Mouse (Mus musculus): ENCODE data around the gene Apobec3. TPM values are rescaled to one million over a fixed set of nuclear protein-coding genes. Genes with fewer than 3 reads are reported as not detected.
"Not testable (repeated sequence)": the region's sequence is repeated elsewhere in the genome, so short reads cannot be mapped to it uniquely, and the experiment has no call there.

Gene Apobec3
- total RNA-seq, 2 experiments from 2014 or later = 4.7 to 6.0 TPM

GRCm38 (mm10) chr15:79919787-79920186 is 28.3 kb downstream of the Apobec3 start:
- intact Hi-C loops (cut with DNase I) = loop anchor here (10.0 kb wide), 2 partner anchors 95 to 165 kb away; no protein-coding TSS in a partner anchor
- no peak for DNase-seq

- no peak for DNase-seq
- intact Hi-C loops (cut with DNase I) = no loop called here
Observed at GRCm38 (mm10) chr15:79926856-79927416, 35.5 kb downstream of the Apobec3 start.

GRCm38 (mm10) chr15:79927637-79928122 is 36.2 kb downstream of the Apobec3 start:
- peak; percentile 84 for DNase-seq
- intact Hi-C loops (cut with DNase I) = no loop called here

GRCm38 (mm10) chr15:79928316-79928715 is 36.9 kb downstream of the Apobec3 start:
- intact Hi-C loops (cut with DNase I) = no loop called here
- no peak for DNase-seq

DNA sequence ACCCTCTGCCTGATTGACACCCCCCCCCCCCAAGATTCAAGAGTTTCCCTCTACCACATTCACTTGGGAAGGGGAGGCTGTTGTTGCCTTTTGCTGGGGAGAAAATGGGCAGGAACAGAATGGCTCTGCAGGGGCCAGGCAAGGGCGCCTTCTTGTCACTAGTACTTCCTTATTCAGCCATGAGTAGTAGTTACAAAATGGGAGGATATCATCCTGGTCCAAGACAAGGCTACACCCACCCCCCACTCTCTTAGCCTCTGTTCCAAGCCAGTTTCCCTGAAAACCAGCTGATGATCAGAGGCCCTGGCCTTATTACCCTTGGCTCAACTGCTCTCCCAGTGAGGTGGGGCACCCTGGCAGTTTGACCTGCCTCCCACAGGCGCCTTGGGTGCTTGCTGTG is 37.3 kb downstream of the Apobec3 start:
- no peak for DNase-seq
- intact Hi-C loops (cut with DNase I) = no loop called here

- DNase-seq = no peak
- intact Hi-C loops (cut with DNase I) = no loop called here
Observed at GRCm38 (mm10) chr15:79929734-79930133, 38.3 kb downstream of the Apobec3 start.

GRCm38 (mm10) chr15:79931496-79932141 is 40.2 kb downstream of the Apobec3 start:
- intact Hi-C loops (cut with DNase I) = no loop called here
- no peak for DNase-seq

GRCm38 (mm10) chr15:79932323-79932987 is 41.0 kb downstream of the Apobec3 start:
- intact Hi-C loops (cut with DNase I) = no loop called here

DNA sequence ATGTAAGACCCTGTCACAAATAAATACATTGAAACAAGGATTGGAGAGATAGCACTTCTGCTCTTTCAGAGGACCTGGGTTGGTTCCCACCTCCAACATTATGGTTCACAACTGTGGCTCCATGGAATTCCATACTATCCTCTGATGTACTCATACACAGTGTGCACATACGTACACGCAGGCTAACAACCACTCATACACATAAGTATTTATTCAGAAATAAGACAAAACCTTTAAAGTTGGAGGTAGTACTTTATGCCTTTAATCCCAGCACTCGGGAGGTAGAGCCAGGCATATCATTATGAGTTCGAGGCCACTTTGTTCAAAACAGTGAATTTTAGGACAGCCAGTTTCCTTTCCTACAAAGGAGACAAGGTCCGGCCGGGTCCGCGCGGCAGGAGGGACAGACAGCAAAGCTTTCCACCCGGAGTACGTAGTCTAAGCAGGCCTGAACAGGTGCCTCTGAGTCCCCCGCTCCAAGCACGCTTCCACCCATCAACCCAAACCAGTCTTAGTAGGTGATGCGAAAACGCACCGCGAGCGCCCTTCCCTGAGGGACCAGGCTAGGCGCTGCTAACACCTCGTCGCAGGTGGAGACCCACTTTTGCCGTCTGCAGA is 41.7 kb downstream of the Apobec3 start:
- intact Hi-C loops (cut with DNase I) = no loop called here

More at GRCm38 (mm10) chr15:79932323-79932987, 41.0 kb downstream of the Apobec3 start:
- DNase-seq = peak; percentile 89

DNA sequence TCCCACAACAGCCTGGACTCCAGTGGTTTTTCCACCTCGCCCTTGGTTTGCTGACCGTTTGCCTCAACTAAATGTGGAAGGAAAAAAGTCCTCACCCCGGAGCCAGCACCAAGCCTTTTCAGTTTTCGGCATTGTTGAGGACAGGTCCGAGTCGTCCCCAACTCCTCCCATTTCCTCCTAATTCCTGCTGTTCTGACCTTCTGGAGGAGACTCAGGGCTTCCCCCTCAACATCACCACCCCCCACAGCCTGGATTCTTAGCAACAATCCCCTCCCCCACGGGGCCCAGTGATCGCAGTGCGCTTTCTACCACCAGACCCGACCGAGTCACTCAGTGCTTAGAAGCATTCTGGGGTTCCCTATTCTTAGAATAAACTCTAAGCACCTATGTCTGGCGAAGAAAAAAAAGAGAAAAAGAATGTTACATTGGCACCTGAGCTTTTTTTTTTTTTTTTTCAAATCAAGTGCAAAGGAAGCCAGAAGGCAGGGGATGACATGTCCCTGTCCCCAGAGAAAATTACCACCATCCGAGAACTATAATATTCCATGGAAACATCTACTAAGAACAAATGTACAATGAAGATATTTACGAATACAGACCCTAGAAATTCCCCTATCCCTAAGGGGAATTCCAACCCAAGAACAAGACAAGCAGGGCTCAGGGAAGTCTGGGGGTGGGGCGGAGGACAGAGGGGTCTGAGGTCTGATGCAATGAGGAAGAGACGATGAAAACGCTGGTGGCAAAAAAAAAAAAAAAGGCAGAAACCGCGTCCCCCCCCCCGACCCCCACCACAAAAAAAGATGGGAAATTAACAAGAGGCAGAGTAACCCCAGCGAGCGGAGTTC is 42.4 kb downstream of the Apobec3 start:
- intact Hi-C loops (cut with DNase I) = no loop called here
- no peak for DNase-seq

More for the DNA sequence above, 41.7 kb downstream of the Apobec3 start:
- no peak for DNase-seq

DNA sequence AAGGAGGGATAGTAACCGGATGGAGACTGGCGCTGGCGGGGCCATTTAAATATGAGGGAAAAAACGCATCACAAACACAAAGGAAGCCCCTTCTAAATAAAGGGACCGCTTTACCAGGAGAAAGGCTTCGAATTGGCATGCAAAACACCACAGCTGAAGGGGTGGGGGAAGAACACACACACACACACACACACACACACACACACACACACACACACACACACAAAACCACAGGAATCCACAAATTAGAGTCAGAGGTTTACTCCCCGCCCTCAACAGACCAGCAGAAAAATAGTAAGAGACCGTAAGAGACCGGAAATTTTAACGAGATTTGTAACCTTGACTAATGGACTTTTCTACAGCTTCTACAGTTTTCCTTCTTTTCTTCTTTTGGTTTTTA is 43.3 kb downstream of the Apobec3 start:
- no peak for DNase-seq
- intact Hi-C loops (cut with DNase I) = no loop called here

GRCm38 (mm10) chr15:79935654-79936373 is 44.4 kb downstream of the Apobec3 start:
- DNase-seq = no peak
- intact Hi-C loops (cut with DNase I) = no loop called here

DNA sequence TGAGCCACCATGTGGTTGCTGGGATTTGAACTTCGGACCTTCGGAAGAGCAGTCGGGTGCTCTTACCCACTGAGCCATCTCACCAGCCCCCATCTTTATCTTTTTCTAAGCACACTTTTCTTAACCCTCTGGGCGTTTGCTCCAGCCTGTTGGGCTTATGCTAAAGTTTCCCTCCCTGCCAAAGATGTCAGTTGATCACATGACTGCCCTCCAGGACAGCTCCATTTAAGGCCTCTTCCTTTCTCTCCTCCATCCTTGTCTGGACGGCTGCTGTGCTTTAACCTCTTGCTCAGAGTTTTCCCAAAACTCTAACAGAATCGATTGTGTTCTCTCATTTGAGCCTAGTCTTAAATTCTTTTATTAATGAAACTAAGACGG is 44.9 kb downstream of the Apobec3 start:
- intact Hi-C loops (cut with DNase I) = no loop called here
- DNase-seq = no peak

- no peak for DNase-seq
- intact Hi-C loops (cut with DNase I) = no loop called here
Observed at GRCm38 (mm10) chr15:79939020-79939419, 47.6 kb downstream of the Apobec3 start.

DNA sequence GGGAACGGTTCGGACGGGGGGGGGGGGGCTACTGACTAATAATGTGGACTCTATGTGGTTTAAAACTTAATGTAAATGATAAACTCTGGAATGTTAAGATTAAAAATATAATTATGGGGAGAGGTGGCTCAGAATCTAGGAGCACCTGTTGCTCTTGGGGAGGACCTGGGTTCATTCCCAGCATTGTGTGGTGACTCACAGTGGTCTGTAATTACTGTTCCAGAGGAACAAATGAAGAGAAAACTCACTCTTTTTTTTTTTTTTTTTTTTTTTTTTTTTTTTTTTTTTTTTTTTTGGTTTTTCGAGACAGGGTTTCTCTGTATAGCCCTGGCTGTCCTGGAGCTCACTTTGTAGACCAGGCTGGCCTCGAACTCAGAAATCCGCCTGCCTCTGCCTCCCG is 48.0 kb downstream of the Apobec3 start:
- intact Hi-C loops (cut with DNase I); DNase-seq: not testable (repeated sequence)

- intact Hi-C loops (cut with DNase I) = no loop called here
- DNase-seq = no peak
Observed at GRCm38 (mm10) chr15:79939913-79940312, 48.5 kb downstream of the Apobec3 start.

- intact Hi-C loops (cut with DNase I) = no loop called here
- peak; percentile 43 for DNase-seq
Observed at GRCm38 (mm10) chr15:79940932-79941331, 49.5 kb downstream of the Apobec3 start.

DNA sequence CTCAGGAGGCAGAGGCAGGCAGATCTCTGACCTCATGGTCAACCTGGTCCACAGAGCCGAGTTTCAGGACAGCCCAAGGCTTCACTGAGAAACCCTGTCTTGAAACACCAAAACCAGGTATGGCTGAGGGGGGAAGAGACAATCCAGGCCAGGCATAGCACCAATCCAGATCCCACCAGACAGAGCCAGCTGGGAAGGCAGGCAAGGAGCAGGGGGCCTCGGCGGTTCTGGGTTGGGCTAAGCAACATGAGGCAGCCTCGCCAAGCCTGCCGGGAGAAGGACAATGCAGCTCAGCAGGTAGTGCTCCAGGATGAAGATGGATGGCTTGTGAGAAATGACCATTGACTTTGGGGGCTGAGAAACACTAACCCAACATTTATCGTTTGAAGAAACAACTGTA is 51.1 kb downstream of the Apobec3 start:
- intact Hi-C loops (cut with DNase I) = no loop called here

GRCm38 (mm10) chr15:79943584-79943983 is 52.1 kb downstream of the Apobec3 start:
- no peak for DNase-seq
- intact Hi-C loops (cut with DNase I) = no loop called here

More for the DNA sequence above, 51.1 kb downstream of the Apobec3 start:
- DNase-seq = no peak

- intact Hi-C loops (cut with DNase I) = no loop called here
- DNase-seq = no peak
Observed at GRCm38 (mm10) chr15:79944948-79945347, 53.5 kb downstream of the Apobec3 start.
